Mouse (Mus musculus): ENCODE data around the gene Pih1h3b. TPM values are rescaled to one million over a fixed set of nuclear protein-coding genes. Genes with fewer than 3 reads are reported as not detected.

Pih1h3b gene
- polyA plus RNA-seq (2012; rRNA removed), result not detected in 2 replicates

GRCm38 (mm10) chrX:140062135-140062975 lies at the start of gene Pih1h3b, which contains the start of gene Nup62cl:
Gene Pih1h3b (plus strand): TSS chrX:140062879.
Gene Nup62cl (minus strand): TSS chrX:140062712.
- TF ChIP-seq CTCF (IDR thresholded peaks at IDR 0.05; ENCODE audit: borderline replicate concordance, control insufficient read depth, extremely low read depth, insufficient read depth, low read length, poor library complexity) (no peak), POLR2A (IDR thresholded peaks at IDR 0.05; ENCODE audit: control insufficient read depth, extremely low read depth, insufficient read depth, low read length, poor library complexity) (no peak)
- WGBS, result 6% methylated on average over 64 of the region's 64 CpGs
- no peak for DNase-seq
- no peaks in the 10 kb centered on the region for H3K36me3 ChIP-seq (ENCODE audit: control insufficient read depth, insufficient read depth, low read length)
- no peak within 1 kb of the TSS for H3K27ac ChIP-seq (ENCODE audit: control insufficient read depth, insufficient read depth, low read length)
- H3K27me3 ChIP-seq (ENCODE audit: control insufficient read depth, insufficient read depth, low read length), result peaks cover 5% of the 10 kb centered on the region; the same call in 1 of the 2 replicates
- peak within 1 kb of the TSS; percentile 30 for H3K4me3 ChIP-seq (ENCODE audit: control insufficient read depth, insufficient read depth, low read length)
- no peaks in the 10 kb centered on the region for H3K4me1 ChIP-seq (replicated peaks; ENCODE audit: control insufficient read depth, insufficient read depth, low read length)

GRCm38 (mm10) chrX:140060886-140061874 lies 1.5 kb upstream of the Pih1h3b start:
- H3K4me3 ChIP-seq (ENCODE audit: control insufficient read depth, insufficient read depth, low read length), result no peak overlapping the region
- peaks cover 5% of the 10 kb centered on the region; the same call in 1 of the 2 replicates for H3K27me3 ChIP-seq (ENCODE audit: control insufficient read depth, insufficient read depth, low read length)
- no peaks in the 10 kb centered on the region for H3K4me1 ChIP-seq (replicated peaks; ENCODE audit: control insufficient read depth, insufficient read depth, low read length)
- WGBS, result 12% methylated on average over 82 of the region's 90 CpGs
- no peak for TF ChIP-seq POLR2A (IDR thresholded peaks at IDR 0.05; ENCODE audit: control insufficient read depth, extremely low read depth, insufficient read depth, low read length, poor library complexity)
- TF ChIP-seq CTCF (IDR thresholded peaks at IDR 0.05; ENCODE audit: borderline replicate concordance, control insufficient read depth, extremely low read depth, insufficient read depth, low read length, poor library complexity), result no peak
- DNase-seq, result no peak
- no peak overlapping the region for H3K27ac ChIP-seq (ENCODE audit: control insufficient read depth, insufficient read depth, low read length)
- H3K36me3 ChIP-seq (ENCODE audit: control insufficient read depth, insufficient read depth, low read length), result no peaks in the 10 kb centered on the region

- DNase-seq, result no peak
- Histone ChIP-seq H3K36me3 (ENCODE audit: control insufficient read depth, insufficient read depth, low read length) (no peaks in the 10 kb centered on the region), H3K4me1 (replicated peaks; ENCODE audit: control insufficient read depth, insufficient read depth, low read length) (no peaks in the 10 kb centered on the region), H3K27me3 (ENCODE audit: control insufficient read depth, insufficient read depth, low read length) (no peaks in the 10 kb centered on the region), H3K27ac (ENCODE audit: control insufficient read depth, insufficient read depth, low read length) (no peak overlapping the region), H3K4me3 (ENCODE audit: control insufficient read depth, insufficient read depth, low read length) (no peak overlapping the region)
- WGBS, result 94% methylated on average over 2 of the region's 2 CpGs
- TF ChIP-seq CTCF (IDR thresholded peaks at IDR 0.05; ENCODE audit: borderline replicate concordance, control insufficient read depth, extremely low read depth, insufficient read depth, low read length, poor library complexity), result no peak
- TF ChIP-seq POLR2A (IDR thresholded peaks at IDR 0.05; ENCODE audit: control insufficient read depth, extremely low read depth, insufficient read depth, low read length, poor library complexity), result no peak
These were observed 19.9 kb downstream of the Pih1h3b start for GRCm38 (mm10) chrX:140082535-140082934.

- no peaks in the 10 kb centered on the region for H3K4me1 ChIP-seq (replicated peaks; ENCODE audit: control insufficient read depth, insufficient read depth, low read length)
- H3K27me3 ChIP-seq (ENCODE audit: control insufficient read depth, insufficient read depth, low read length), result no peaks in the 10 kb centered on the region
- H3K4me3 ChIP-seq (ENCODE audit: control insufficient read depth, insufficient read depth, low read length), result no peak overlapping the region
- 86% methylated on average over 2 of the region's 2 CpGs for WGBS
- H3K27ac ChIP-seq (ENCODE audit: control insufficient read depth, insufficient read depth, low read length), result no peak overlapping the region
- TF ChIP-seq POLR2A (IDR thresholded peaks at IDR 0.05; ENCODE audit: control insufficient read depth, extremely low read depth, insufficient read depth, low read length, poor library complexity), result no peak
- no peak for TF ChIP-seq CTCF (IDR thresholded peaks at IDR 0.05; ENCODE audit: borderline replicate concordance, control insufficient read depth, extremely low read depth, insufficient read depth, low read length, poor library complexity)
- H3K36me3 ChIP-seq (ENCODE audit: control insufficient read depth, insufficient read depth, low read length), result no peaks in the 10 kb centered on the region
- no peak for DNase-seq
These were observed 31.4 kb downstream of the Pih1h3b start for GRCm38 (mm10) chrX:140094066-140094465.

Other genes with a start within 250 kb of the Pih1h3b start
- gene Morc4, start 191.2 kb upstream of the Pih1h3b start, polyA plus RNA-seq (2012; rRNA removed), result 1.5 and 1.6 TPM in 2 replicates
- 0.98 and 1.3 TPM in 2 replicates for gene Rbm41, start 64.3 kb upstream of the Pih1h3b start, polyA plus RNA-seq (2012; rRNA removed)
- 4.5 and 7.8 TPM in 2 replicates for gene Nup62cl, start 167 bp upstream of the Pih1h3b start, polyA plus RNA-seq (2012; rRNA removed)

Measured in thymus, adult 2 months (tissue).